Mouse (Mus musculus): ENCODE data around the gene Tube1.

- no peak for TF ChIP-seq CTCF (IDR thresholded peaks at IDR 0.05; ENCODE audit: borderline replicate concordance, insufficient read depth, low read length)
- no peak for TF ChIP-seq POLR2A (IDR thresholded peaks at IDR 0.05; ENCODE audit: low read depth, low read length)
These were observed 7.6 kb downstream of the Tube1 start for GRCm38 (mm10) chr10:39141401-39141800.

Measured in embryonic fibroblast, embryonic 13.5 days (primary cell).